Mouse (Mus musculus): ENCODE measurements at regions not wholly inside any gene's neighbourhood (a gene's known extent, or its start where the extent isn't known, plus 50 kb on each side); places are given as distances from the start of the nearest gene placed in this dataset.
A peak's percentile ranks its signal among the peaks of the same experiment; 100 is the strongest.

GRCm38 (mm10) chr15:58718282-58718681 is 170.8 kb upstream of the Gm49356 start:
- H3K4me1 ChIP-seq (replicated peaks; ENCODE audit: control insufficient read depth, insufficient read depth, low read length), result no peaks in the 10 kb centered on the region
- no peaks in the 10 kb centered on the region for H3K9me3 ChIP-seq (ENCODE audit: control insufficient read depth, low read length)
- H3K9ac ChIP-seq, result no peak overlapping the region
- no peak for ATAC-seq (ENCODE audit: low FRiP score)
- H3K4me3 ChIP-seq (replicated peaks; ENCODE audit: low read length), result no peak overlapping the region
- 82% methylated on average over 7 of the region's 7 CpGs for WGBS
- no peaks in the 10 kb centered on the region for H3K27me3 ChIP-seq (ENCODE audit: control insufficient read depth, insufficient read depth, low read length)
- no peak for DNase-seq (ENCODE audit: low spot score)
- no peak overlapping the region for H3K27ac ChIP-seq
- H3K4me2 ChIP-seq (replicated peaks), result no peak overlapping the region
- no peaks in the 10 kb centered on the region for H3K36me3 ChIP-seq (replicated peaks; ENCODE audit: control insufficient read depth, insufficient read depth)

GRCm38 (mm10) chr15:58719410-58719809 is 169.7 kb upstream of the Gm49356 start:
- H3K9ac ChIP-seq, result no peak overlapping the region
- no peaks in the 10 kb centered on the region for H3K4me1 ChIP-seq (replicated peaks; ENCODE audit: control insufficient read depth, insufficient read depth, low read length)
- no peaks in the 10 kb centered on the region for H3K27me3 ChIP-seq (ENCODE audit: control insufficient read depth, insufficient read depth, low read length)
- no peak overlapping the region for H3K27ac ChIP-seq
- H3K36me3 ChIP-seq (replicated peaks; ENCODE audit: control insufficient read depth, insufficient read depth), result no peaks in the 10 kb centered on the region
- ATAC-seq (ENCODE audit: low FRiP score) (no peak), DNase-seq (ENCODE audit: low spot score) (no peak)
- no peak overlapping the region for H3K4me3 ChIP-seq (replicated peaks; ENCODE audit: low read length)
- no peak overlapping the region for H3K4me2 ChIP-seq (replicated peaks)
- 80% methylated on average over 6 of the region's 6 CpGs for WGBS
- H3K9me3 ChIP-seq (ENCODE audit: control insufficient read depth, low read length), result no peaks in the 10 kb centered on the region

GRCm38 (mm10) chr15:58727041-58727440 is 162.1 kb upstream of the Gm49356 start:
- Histone ChIP-seq H3K27me3 (ENCODE audit: control insufficient read depth, insufficient read depth, low read length) (no peaks in the 10 kb centered on the region), H3K4me1 (replicated peaks; ENCODE audit: control insufficient read depth, insufficient read depth, low read length) (peaks cover 8% of the 10 kb centered on the region; the same call in 1 of the 2 replicates), H3K36me3 (replicated peaks; ENCODE audit: control insufficient read depth, insufficient read depth) (no peaks in the 10 kb centered on the region), H3K27ac (no peak overlapping the region), H3K4me3 (replicated peaks; ENCODE audit: low read length) (no peak overlapping the region), H3K4me2 (replicated peaks) (no peak overlapping the region), H3K9me3 (ENCODE audit: control insufficient read depth, low read length) (no peaks in the 10 kb centered on the region), H3K9ac (no peak overlapping the region)
- ATAC-seq (ENCODE audit: low FRiP score), result no peak
- DNase-seq (ENCODE audit: low spot score), result no peak
- 84% methylated on average over 4 of the region's 4 CpGs for WGBS

- H3K9me3 ChIP-seq (ENCODE audit: control insufficient read depth, low read length), result no peaks in the 10 kb centered on the region
- no peaks in the 10 kb centered on the region for H3K36me3 ChIP-seq (replicated peaks; ENCODE audit: control insufficient read depth, insufficient read depth)
- WGBS, result 98% methylated on average over 2 of the region's 2 CpGs
- H3K4me1 ChIP-seq (replicated peaks; ENCODE audit: control insufficient read depth, insufficient read depth, low read length), result peaks cover 8% of the 10 kb centered on the region; the same call in 1 of the 2 replicates
- no peak for ATAC-seq (ENCODE audit: low FRiP score)
- no peak overlapping the region for H3K4me2 ChIP-seq (replicated peaks)
- H3K9ac ChIP-seq, result no peak overlapping the region
- no peak overlapping the region for H3K4me3 ChIP-seq (replicated peaks; ENCODE audit: low read length)
- no peaks in the 10 kb centered on the region for H3K27me3 ChIP-seq (ENCODE audit: control insufficient read depth, insufficient read depth, low read length)
- DNase-seq (ENCODE audit: low spot score), result no peak
- no peak overlapping the region for H3K27ac ChIP-seq
Measured at GRCm38 (mm10) chr15:58728264-58728663, 160.8 kb upstream of the Gm49356 start.

- no peak for ATAC-seq (ENCODE audit: low FRiP score)
- WGBS, result 69% methylated on average over 4 of the region's 4 CpGs
Measured at GRCm38 (mm10) chr15:58730861-58731260, 158.2 kb upstream of the Gm49356 start.

GRCm38 (mm10) chr15:58731346-58731745 is 157.8 kb upstream of the Gm49356 start:
- WGBS, result 72% methylated on average over 7 of the region's 7 CpGs
- no peak overlapping the region for H3K4me3 ChIP-seq (replicated peaks; ENCODE audit: low read length)
- H3K4me2 ChIP-seq (replicated peaks), result 0 out of 2 replicates have a peak overlapping the region, but pooled peaks have one; percentile 25
- ATAC-seq (ENCODE audit: low FRiP score), result no peak
- H3K36me3 ChIP-seq (replicated peaks; ENCODE audit: control insufficient read depth, insufficient read depth), result no peaks in the 10 kb centered on the region
- H3K9me3 ChIP-seq (ENCODE audit: control insufficient read depth, low read length), result no peaks in the 10 kb centered on the region
- no peak overlapping the region for H3K9ac ChIP-seq
- peak overlapping the region; percentile 43; the same call in 1 of the 2 replicates for H3K27ac ChIP-seq
- peaks cover 8% of the 10 kb centered on the region; the same call in 1 of the 2 replicates for H3K4me1 ChIP-seq (replicated peaks; ENCODE audit: control insufficient read depth, insufficient read depth, low read length)
- no peaks in the 10 kb centered on the region for H3K27me3 ChIP-seq (ENCODE audit: control insufficient read depth, insufficient read depth, low read length)
- no peak for DNase-seq (ENCODE audit: low spot score)

More at GRCm38 (mm10) chr15:58730861-58731260, 158.2 kb upstream of the Gm49356 start:
- Histone ChIP-seq H3K27ac (no peak overlapping the region), H3K4me1 (replicated peaks; ENCODE audit: control insufficient read depth, insufficient read depth, low read length) (peaks cover 8% of the 10 kb centered on the region; the same call in 1 of the 2 replicates), H3K4me2 (replicated peaks) (no peak overlapping the region), H3K9ac (no peak overlapping the region), H3K9me3 (ENCODE audit: control insufficient read depth, low read length) (no peaks in the 10 kb centered on the region), H3K4me3 (replicated peaks; ENCODE audit: low read length) (no peak overlapping the region), H3K27me3 (ENCODE audit: control insufficient read depth, insufficient read depth, low read length) (no peaks in the 10 kb centered on the region), H3K36me3 (replicated peaks; ENCODE audit: control insufficient read depth, insufficient read depth) (no peaks in the 10 kb centered on the region)
- no peak for DNase-seq (ENCODE audit: low spot score)

GRCm38 (mm10) chr15:58731952-58732642 is 157.0 kb upstream of the Gm49356 start:
- Histone ChIP-seq H3K4me3 (replicated peaks; ENCODE audit: low read length) (no peak overlapping the region), H3K36me3 (replicated peaks; ENCODE audit: control insufficient read depth, insufficient read depth) (no peaks in the 10 kb centered on the region), H3K9ac (no peak overlapping the region), H3K4me1 (replicated peaks; ENCODE audit: control insufficient read depth, insufficient read depth, low read length) (peaks cover 8% of the 10 kb centered on the region; the same call in 1 of the 2 replicates), H3K4me2 (replicated peaks) (0 out of 2 replicates have a peak overlapping the region, but pooled peaks have one; percentile 25), H3K9me3 (ENCODE audit: control insufficient read depth, low read length) (no peaks in the 10 kb centered on the region), H3K27ac (peak overlapping the region; percentile 43; the same call in 1 of the 2 replicates), H3K27me3 (ENCODE audit: control insufficient read depth, insufficient read depth, low read length) (no peaks in the 10 kb centered on the region)
- DNase-seq (ENCODE audit: low spot score) (peak; percentile 60), ATAC-seq (ENCODE audit: low FRiP score) (peak; percentile 73; the same call in 1 of the 2 replicates)
- WGBS, result 50% methylated on average over 13 of the region's 13 CpGs
